Mouse (Mus musculus): ENCODE data around the gene Insm1. TPM values are rescaled to one million over a fixed set of nuclear protein-coding genes. Genes with fewer than 3 reads are reported as not detected.

The Insm1 gene
- total RNA-seq, 1 experiment from 2014 or later = 6.0 TPM

DNA sequence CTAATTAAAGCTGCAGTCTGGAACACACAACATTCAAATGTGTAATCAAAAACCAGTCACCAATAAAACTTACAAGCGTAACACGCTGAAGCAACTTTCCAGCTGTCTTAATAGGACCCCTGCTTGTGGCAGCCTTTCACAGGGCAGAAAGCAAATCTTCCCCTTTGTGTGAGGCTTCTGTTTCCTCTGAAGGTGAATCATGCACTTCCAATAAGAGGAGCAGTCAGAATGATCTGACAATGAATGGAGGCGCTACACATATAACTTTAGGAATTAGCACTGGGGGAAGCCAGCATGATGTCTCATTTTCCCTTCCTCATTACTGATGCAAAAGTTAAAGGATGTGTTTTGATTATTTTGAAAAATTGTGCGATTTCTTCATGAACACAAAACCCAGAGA, 39.4 kb downstream of the Insm1 start:
- no peak for DNase-seq

DNA sequence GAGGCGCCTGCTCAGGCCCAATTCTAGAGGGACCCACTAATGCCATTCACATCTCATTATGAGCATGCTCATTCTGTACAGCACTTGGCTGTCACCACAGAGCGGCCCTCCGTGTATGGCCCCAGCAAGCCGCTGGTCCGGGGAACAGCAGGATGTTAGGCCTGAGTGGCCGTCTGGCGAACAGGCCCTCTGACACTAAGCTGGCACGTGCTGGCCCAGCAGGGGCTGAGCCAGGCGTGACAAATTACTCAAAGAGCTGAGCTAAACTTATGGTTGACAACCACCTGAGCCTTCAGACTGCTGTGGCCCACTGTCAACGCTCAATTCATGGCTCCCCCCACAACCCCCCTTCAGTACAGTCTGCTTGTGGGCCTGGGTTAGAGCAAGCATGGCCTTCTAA, 40.5 kb downstream of the Insm1 start:
- DNase-seq = no peak

DNA sequence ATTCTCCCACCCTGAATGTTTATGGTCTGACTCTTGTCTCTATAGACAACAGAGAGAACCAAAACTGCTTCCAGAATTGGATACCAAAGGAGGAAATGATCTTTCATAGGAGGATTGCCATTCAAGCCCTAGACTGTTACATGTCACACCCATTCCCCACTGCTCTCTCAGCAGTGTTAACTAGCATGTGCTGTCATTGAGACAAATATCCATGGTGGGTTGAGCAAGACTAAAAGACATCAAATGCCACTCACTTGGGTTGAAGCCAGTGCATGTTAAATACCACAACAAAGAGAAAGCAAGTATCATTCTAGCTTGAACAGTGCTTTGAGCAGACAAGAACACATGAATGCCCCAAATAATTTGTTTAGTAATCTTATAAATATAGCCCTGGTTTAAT, 41.2 kb downstream of the Insm1 start:
- no peak for DNase-seq

DNA sequence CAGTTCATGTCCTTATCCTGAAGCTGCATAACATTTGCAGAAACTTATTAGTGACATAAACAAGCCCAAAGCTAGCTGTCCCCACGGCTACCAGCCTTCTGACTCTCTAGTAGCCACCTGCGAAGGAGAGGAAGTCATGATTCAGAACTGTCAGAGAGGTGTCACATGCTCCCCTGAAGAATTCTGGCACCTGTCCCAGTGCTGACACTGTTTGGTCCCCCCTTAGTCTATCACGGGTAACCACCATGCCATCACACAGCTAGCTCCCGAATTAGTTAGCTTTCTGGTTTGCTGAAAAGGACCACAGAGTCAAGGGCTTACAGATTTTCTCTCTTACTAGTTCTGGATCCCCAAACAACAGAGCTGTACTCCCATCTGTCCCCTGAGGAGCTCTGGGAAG, 43.3 kb downstream of the Insm1 start:
- DNase-seq = no peak

DNA sequence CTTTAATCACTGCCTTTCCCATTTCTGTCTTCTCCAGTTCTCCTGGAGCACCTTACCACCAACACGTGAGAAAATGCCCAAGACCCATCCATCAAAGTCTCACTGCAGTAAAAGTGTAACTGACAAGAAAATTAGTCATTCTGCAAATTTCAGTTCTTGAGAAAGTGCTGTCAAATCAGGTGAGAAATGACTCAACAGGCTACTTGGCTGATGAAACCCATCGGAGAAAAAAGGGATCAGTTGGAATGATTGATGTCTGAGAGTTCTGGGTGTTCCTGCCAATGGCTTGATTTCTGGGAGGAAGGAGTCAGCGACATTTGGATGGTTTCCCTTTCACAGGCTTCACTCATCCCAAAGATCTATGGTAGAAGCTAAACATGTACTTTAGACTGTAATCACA, 44.8 kb downstream of the Insm1 start:
- no peak for DNase-seq
